In genomic region chr13:45721621-45722020, GRCm38 (mm10) we compare ENCODE assay signal across 10 mouse cellular contexts.
DNase-seq lines count a peak whose midpoint lies in the region; ATAC-seq and TF ChIP-seq lines count a peak whose summit lies in the region.
"Had no signal": no experiment of that assay in that cellular context is flagged by ENCODE, and none has a peak within 500 bp of the region (broad histone marks: within the 10 kb centered on the region; RNA-seq: fewer than 3 reads in every experiment).

No protein-coding gene starts in this region.

- no peak for TF ChIP-seq EP300 in stomach, postnatal 0 days (optimal IDR thresholded peaks at IDR 0.05)

- H3K4me1 ChIP-seq in stomach, postnatal 0 days (replicated peaks; ENCODE audit: control insufficient read depth, insufficient read depth), result no peaks in the 10 kb centered on the region

- no peaks in the 10 kb centered on the region for H3K9me3 ChIP-seq in stomach, postnatal 0 days (ENCODE audit: control insufficient read depth, low read length)

- no peaks in the 10 kb centered on the region for H3K36me3 ChIP-seq in stomach, postnatal 0 days (ENCODE audit: control insufficient read depth, insufficient read depth, low read length)

- no peak overlapping the region for H3K4me2 ChIP-seq in stomach, postnatal 0 days (replicated peaks; ENCODE audit: low read depth)

- TF ChIP-seq CTCF in stomach, postnatal 0 days (IDR thresholded peaks at IDR 0.05; ENCODE audit: low read depth), result no peak

- no peaks in the 10 kb centered on the region for H3K27me3 ChIP-seq in stomach, postnatal 0 days (ENCODE audit: control insufficient read depth, insufficient read depth, low read length)

- H3K4me3 ChIP-seq in stomach, postnatal 0 days (ENCODE audit: low read depth, low read length), result no peak overlapping the region
- H3K4me3 ChIP-seq: layer of hippocampus, adult 2 months had no signal

- H3K9ac ChIP-seq in stomach, postnatal 0 days (ENCODE audit: low read length), result no peak overlapping the region

- WGBS in stomach, postnatal 0 days, result 51% methylated on average over 8 of the region's 8 CpGs

- DNase-seq in cerebellum, adult 11-12 months, result peak; percentile 32
- DNase-seq in cerebellum, postnatal 4 days (ENCODE audit: low spot score in 2 of 2), result no peak
- peak; percentile 53 for DNase-seq in right cerebral cortex, adult 18-20 months
- DNase-seq in right cerebral cortex, postnatal 4 days, result no peak
- peak; percentile 57 for DNase-seq in heart, postnatal 4 days
- DNase-seq in stomach, postnatal 0 days (ENCODE audit: low spot score), result peak; percentile 19
- no peak for DNase-seq in ovary, adult 18-20 months (ENCODE audit: low spot score)
- DNase-seq: B cell, adult 2 months had no signal

- no peak for ATAC-seq in stomach, postnatal 0 days (ENCODE audit: low FRiP score, low TSS enrichment)
- no peak for ATAC-seq in megakaryocyte progenitor cell, adult 5-6 weeks (replicated peaks; ENCODE audit: poor library complexity)

- H3K27ac ChIP-seq in stomach, postnatal 0 days (replicated peaks), result peak overlapping the region; percentile 58
- H3K27ac ChIP-seq: layer of hippocampus, adult 2 months had no signal

Comparison
In these comparisons a context has a peak if more than half of its experiments do, and no peak if none do; other contexts are left out.
1. DNase-seq: peak in cerebellum, adult 11-12 months (single experiment), right cerebral cortex, adult 18-20 months (single experiment), heart, postnatal 4 days (single experiment) and stomach, postnatal 0 days (single experiment); none in cerebellum, postnatal 4 days (0 of 2), right cerebral cortex, postnatal 4 days (single experiment) and ovary, adult 18-20 months (single experiment).